Mouse (Mus musculus) mesoderm, embryonic 11.5 days (tissue): ENCODE data around the gene Fcgr3.
"Not testable (repeated sequence)": the region's sequence is repeated elsewhere in the genome, so short reads cannot be mapped to it uniquely, and the experiment has no call there.

ENCODE experiments used
- DNase-seq: peaks from one replicate; pipeline ENCODE4 v3.0.0-alpha.2; 2012; ENCODE audit warnings: low read depth, low spot score

Fcgr3 gene

GRCm38 (mm10) chr1:171064491-171065242, at the start of gene Fcgr3:
Gene Fcgr3 (minus strand): TSS chr1:171064935.
- peak; percentile 84 for DNase-seq

- peak; percentile 58 for DNase-seq
Observed at GRCm38 (mm10) chr1:171113873-171114299, 49.2 kb upstream of the Fcgr3 start, which contains the start of gene Cfap126. Gene Cfap126 (plus strand): TSS chr1:171113918.

- no peak for DNase-seq
Observed at GRCm38 (mm10) chr1:171112986-171113385, 48.3 kb upstream of the Fcgr3 start.

- DNase-seq: peak; percentile 68
Observed at GRCm38 (mm10) chr1:171111781-171112575, 47.2 kb upstream of the Fcgr3 start.

GRCm38 (mm10) chr1:171111020-171111780, 46.5 kb upstream of the Fcgr3 start:
- peak; percentile 94 for DNase-seq

GRCm38 (mm10) chr1:171110659-171111019, 45.9 kb upstream of the Fcgr3 start:
- no peak for DNase-seq

- DNase-seq: no peak
Observed at GRCm38 (mm10) chr1:171109620-171110019, 44.9 kb upstream of the Fcgr3 start.

- no peak for DNase-seq
Observed at GRCm38 (mm10) chr1:171105226-171105625, 40.5 kb upstream of the Fcgr3 start.

- no peak for DNase-seq
Observed at GRCm38 (mm10) chr1:171103179-171103840, 38.6 kb upstream of the Fcgr3 start.

GRCm38 (mm10) chr1:171102547-171103177, 37.9 kb upstream of the Fcgr3 start:
- DNase-seq: peak; percentile 90

GRCm38 (mm10) chr1:171101733-171102546, 37.2 kb upstream of the Fcgr3 start:
- peak; percentile 90 for DNase-seq

- DNase-seq: no peak
Observed at GRCm38 (mm10) chr1:171101033-171101432, 36.3 kb upstream of the Fcgr3 start.

- DNase-seq: no peak
Observed at GRCm38 (mm10) chr1:171097612-171098011, 32.9 kb upstream of the Fcgr3 start.

- DNase-seq: no peak
Observed at GRCm38 (mm10) chr1:171097136-171097535, 32.4 kb upstream of the Fcgr3 start.

- no peak for DNase-seq
Observed at GRCm38 (mm10) chr1:171096110-171096964, 31.6 kb upstream of the Fcgr3 start.

- no peak for DNase-seq
Observed at GRCm38 (mm10) chr1:171094424-171094823, 29.7 kb upstream of the Fcgr3 start.

GRCm38 (mm10) chr1:171090761-171091160, 26.0 kb upstream of the Fcgr3 start:
- DNase-seq: no peak

- DNase-seq: no peak
Observed at GRCm38 (mm10) chr1:171089891-171090290, 25.2 kb upstream of the Fcgr3 start.

GRCm38 (mm10) chr1:171088237-171088869, 23.6 kb upstream of the Fcgr3 start:
- not testable (repeated sequence) for DNase-seq
